Mouse (Mus musculus): ENCODE results near the gene Ptprd.
A peak's percentile ranks its signal among the peaks of the same experiment; 100 is the strongest.

Gene Ptprd

GRCm38 (mm10) chr4:76583025-76583424 is 1628.7 kb downstream of the Ptprd start:
- no peak for DNase-seq

DNA sequence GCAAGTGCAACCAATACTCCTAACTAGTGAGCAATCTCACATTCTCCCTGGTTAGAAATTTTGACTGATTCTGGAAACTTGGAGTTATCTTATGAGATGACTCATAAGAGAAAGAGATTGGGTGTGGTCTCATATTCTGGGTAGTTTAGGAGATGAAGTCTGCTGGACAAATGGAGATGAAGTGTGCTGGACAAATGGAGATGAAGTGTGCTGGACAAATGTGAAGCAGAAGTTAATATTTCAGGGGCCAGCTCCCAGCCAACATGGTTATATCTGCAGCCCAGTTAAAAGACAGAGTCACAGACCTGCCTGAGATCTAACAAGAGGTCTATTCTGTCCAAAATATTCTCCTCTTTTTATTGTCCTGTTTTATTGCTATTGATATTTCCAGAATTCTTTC is 1645.8 kb downstream of the Ptprd start:
- no peak for DNase-seq

GRCm38 (mm10) chr4:76541769-76542168 is 1670.0 kb downstream of the Ptprd start:
- DNase-seq = no peak

DNA sequence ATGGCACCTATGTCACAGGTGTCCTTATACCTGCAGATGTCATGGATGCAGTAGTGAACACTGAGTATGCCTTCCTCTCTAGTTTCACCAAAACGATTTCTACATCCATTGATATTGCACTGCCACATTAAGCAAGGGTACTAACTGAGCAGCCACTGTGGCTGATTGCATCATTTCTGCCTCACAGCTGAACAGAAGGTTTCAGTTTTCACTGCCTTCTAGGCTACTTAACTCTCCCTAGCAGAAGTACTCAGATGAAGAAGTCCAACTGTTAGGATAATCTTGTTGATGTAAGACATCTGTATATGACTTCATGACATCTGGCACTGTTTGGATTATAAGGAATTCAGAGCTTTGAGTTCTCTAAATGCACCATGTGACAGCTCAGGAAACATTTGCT is 1678.8 kb downstream of the Ptprd start:
- no peak for DNase-seq

GRCm38 (mm10) chr4:76525281-76525680 is 1686.5 kb downstream of the Ptprd start:
- no peak for DNase-seq

DNA sequence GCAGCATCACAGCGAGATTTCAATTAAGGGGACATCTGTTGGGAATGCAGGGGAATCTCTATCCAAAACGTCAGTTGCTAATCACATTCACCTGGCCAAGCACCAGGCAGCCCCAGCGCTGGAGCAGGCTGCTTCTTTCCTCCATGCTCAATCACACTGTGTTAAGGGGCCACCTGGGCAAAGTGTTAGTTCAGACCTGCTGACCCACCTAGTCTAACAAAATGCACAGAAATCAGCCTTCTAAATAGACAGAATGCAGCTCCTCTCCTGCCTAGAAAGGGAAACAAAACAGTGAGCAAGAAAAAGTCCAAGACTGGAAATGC is 1708.5 kb downstream of the Ptprd start:
- peak; percentile 38 to 42 for DNase-seq

GRCm38 (mm10) chr4:76502575-76503278 is 1709.0 kb downstream of the Ptprd start:
- no peak for DNase-seq

DNA sequence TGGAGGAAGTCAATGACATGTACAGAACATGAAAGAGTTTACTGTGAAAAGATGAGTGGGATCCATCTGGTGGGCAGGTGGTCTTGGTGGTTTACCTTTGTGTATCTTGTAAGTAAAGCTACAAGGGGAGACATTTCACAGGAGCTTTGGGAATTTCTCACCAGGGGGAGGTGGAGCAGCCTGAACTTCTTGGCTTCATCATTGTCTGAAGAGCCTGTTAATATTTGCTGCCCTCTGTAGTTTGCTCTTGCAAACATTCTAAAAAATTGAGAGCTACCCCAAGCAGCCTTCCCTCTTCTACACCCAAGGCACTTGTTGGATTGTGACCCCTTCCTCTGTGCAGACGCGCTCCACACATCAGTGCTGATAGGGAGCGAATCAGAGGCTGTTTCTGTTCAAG is 1725.9 kb downstream of the Ptprd start:
- DNase-seq = peak; percentile 13 to 20

GRCm38 (mm10) chr4:76468366-76469100 is 1743.2 kb downstream of the Ptprd start:
- no peak for DNase-seq

GRCm38 (mm10) chr4:76464682-76465081 is 1747.1 kb downstream of the Ptprd start:
- no peak for DNase-seq

DNA sequence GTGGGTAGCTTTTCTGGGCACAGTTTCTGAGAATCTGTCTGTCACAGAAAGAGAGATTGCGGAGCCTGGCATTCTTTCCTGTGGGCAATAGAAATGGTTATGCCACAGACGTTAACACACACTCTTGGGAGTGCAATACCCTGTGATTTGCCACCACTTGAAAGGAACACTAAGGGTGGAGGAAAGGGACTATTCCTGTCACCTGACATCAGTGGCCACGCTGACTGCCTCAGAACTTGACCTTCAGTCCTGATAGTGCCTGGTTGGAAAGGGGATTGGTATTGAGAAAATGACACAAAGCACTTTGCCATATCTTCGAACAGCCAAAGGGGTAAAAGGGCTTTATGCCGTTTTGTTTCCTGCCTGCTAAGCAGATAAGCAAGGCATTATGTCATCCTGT is 1750.4 kb downstream of the Ptprd start:
- peak in 1 of 2 experiments; percentile 17 for DNase-seq

GRCm38 (mm10) chr4:76460556-76460955 is 1751.2 kb downstream of the Ptprd start:
- DNase-seq = peak; percentile 29 to 42

DNA sequence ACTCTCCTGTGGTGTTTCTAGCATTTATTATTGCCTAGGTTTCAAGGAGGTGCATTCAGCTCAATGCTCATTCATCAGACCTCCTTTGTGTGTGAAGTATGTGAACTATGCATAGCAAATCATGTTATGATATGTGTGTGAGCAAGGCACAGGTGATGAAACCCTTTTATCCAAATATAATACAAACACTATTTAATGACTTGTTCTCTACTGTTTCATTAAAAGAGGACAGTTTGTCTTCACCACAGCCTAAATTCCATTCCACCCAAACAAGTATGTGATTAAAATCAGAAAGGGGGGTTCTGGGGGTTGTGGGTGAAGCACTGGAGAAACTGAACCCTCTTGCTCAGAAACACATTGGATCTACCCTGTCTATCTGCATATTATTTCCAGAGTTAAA is 1752.1 kb downstream of the Ptprd start:
- no peak for DNase-seq

GRCm38 (mm10) chr4:76452286-76452685 is 1759.5 kb downstream of the Ptprd start:
- no peak for DNase-seq

DNA sequence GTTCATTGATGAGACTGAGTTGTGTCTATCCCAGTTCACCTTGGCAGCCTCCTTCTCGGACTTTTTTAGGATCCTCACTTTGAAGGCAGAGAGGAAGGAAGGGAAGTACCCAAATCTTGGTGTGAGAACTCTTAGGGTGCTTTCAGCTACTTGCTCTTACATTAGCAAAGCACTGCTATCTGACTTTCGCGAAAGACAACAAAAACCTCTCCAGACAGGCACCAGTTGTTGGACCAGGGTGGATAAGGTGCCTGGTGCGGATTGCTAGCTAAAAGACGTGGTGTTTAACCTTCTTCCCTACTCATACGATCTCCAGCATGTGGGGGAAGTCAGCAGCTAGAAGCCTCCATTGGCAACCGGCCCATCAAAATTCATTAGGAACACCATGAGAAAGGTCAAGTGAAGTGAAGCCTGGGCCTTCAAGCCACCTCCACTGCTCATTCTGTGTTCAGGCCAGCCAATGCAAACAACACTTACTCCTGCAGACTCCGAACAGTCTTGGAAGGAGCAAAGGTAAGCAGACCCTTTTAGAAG is 1760.7 kb downstream of the Ptprd start:
- DNase-seq = peak; percentile 62 to 64

DNA sequence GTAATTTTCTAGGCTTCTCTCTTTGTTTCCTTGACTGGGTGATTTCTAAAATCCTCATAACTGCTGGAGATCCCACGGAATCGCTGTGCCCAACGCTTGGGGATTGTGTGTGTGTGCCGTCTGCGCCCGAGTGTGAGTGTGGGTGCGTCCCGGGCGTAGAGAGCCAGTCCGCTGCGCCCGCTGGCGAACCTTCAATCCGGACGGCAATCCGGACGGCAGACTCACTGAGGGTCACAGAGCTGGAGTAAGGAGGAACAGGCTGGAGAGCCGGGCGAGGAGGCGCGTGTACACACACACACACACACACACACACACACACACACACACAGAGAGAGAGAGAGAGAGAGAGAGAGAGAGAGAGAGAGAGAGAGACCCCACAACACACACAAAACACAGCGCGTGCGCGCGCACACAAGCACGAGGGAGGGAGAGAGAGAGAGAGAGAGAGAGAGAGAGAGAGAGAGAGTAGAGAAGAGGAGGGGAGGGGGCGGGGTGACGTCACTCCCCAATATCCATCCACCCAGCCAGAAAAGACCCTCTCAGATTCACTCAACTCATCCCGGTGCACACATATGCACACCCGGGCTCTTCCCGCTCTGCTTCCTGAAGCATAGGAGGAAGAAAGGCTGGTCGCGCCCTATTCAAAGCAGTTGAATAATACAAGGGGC is 1761.3 kb downstream of the Ptprd start:
- DNase-seq = peak; percentile 85 to 86

- DNase-seq = peak; percentile 86 to 92
Measured at GRCm38 (mm10) chr4:76449466-76450350, 1762.1 kb downstream of the Ptprd start.

GRCm38 (mm10) chr4:76448678-76449465 is 1762.9 kb downstream of the Ptprd start:
- peak; percentile 26 to 46 for DNase-seq

- DNase-seq = peak; percentile 37 to 60
Measured at GRCm38 (mm10) chr4:76447396-76447795, 1764.4 kb downstream of the Ptprd start.

GRCm38 (mm10) chr4:76444778-76445177 is 1767.0 kb downstream of the Ptprd start:
- DNase-seq = peak in 1 of 2 experiments; percentile 6

GRCm38 (mm10) chr4:76443553-76443952 is 1768.2 kb downstream of the Ptprd start:
- no peak for DNase-seq

Data from cerebellum, postnatal 10 days (tissue).